Mouse (Mus musculus): Measurements from ENCODE around the gene Spn. TPM values are rescaled to one million over a fixed set of nuclear protein-coding genes. Genes with fewer than 3 reads are reported as not detected.

Spn gene
- polyA plus RNA-seq, 1 experiment from 2014 or later, result not detected

GRCm38 (mm10) chr7:127083689-127084088 lies 53.9 kb downstream of the Spn start:
- no peaks in the 10 kb centered on the region for H3K9me3 ChIP-seq
- H3K27ac ChIP-seq (replicated peaks), result no peak overlapping the region
- no peaks in the 10 kb centered on the region for H3K27me3 ChIP-seq
- 87% methylated on average over 4 of the region's 4 CpGs for WGBS
- H3K4me3 ChIP-seq, result no peak overlapping the region
- no peaks in the 10 kb centered on the region for H3K36me3 ChIP-seq
- H3K4me1 ChIP-seq, result no peaks in the 10 kb centered on the region
- H3K9ac ChIP-seq (replicated peaks), result no peak overlapping the region
- no peak overlapping the region for H3K4me2 ChIP-seq (replicated peaks)
- no peak for ATAC-seq (replicated peaks)

- no peak overlapping the region for H3K4me2 ChIP-seq (replicated peaks)
- ATAC-seq (replicated peaks), result no peak
- 63% methylated on average over 2 of the region's 2 CpGs for WGBS
Measured at GRCm38 (mm10) chr7:127082995-127083394, 54.6 kb downstream of the Spn start.

GRCm38 (mm10) chr7:127082271-127082670 lies 55.4 kb downstream of the Spn start:
- no peak overlapping the region for H3K4me3 ChIP-seq
- H3K27ac ChIP-seq (replicated peaks), result no peak overlapping the region
- WGBS, result 88% methylated on average over 8 of the region's 8 CpGs
- H3K36me3 ChIP-seq, result no peaks in the 10 kb centered on the region
- ATAC-seq (replicated peaks), result no peak
- H3K27me3 ChIP-seq, result no peaks in the 10 kb centered on the region
- H3K9ac ChIP-seq (replicated peaks), result no peak overlapping the region
- H3K4me2 ChIP-seq (replicated peaks), result no peak overlapping the region
- no peaks in the 10 kb centered on the region for H3K4me1 ChIP-seq
- H3K9me3 ChIP-seq, result no peaks in the 10 kb centered on the region

More at GRCm38 (mm10) chr7:127082995-127083394, 54.6 kb downstream of the Spn start:
- Histone ChIP-seq H3K4me1 (no peaks in the 10 kb centered on the region), H3K4me3 (no peak overlapping the region), H3K27ac (replicated peaks) (no peak overlapping the region), H3K27me3 (no peaks in the 10 kb centered on the region), H3K9ac (replicated peaks) (no peak overlapping the region), H3K36me3 (no peaks in the 10 kb centered on the region), H3K9me3 (no peaks in the 10 kb centered on the region)

Other genes starting within 250 kb of the Spn start
- gene Tmem219, start 214.9 kb downstream of the Spn start, polyA plus RNA-seq (2015; fragmentation: Nextera tagmentation; extraction: Ambion mirVana), result 36.2 and 38.6 TPM in 2 replicates
- gene Kctd13, start 208.9 kb downstream of the Spn start, polyA plus RNA-seq (2015; fragmentation: Nextera tagmentation; extraction: Ambion mirVana), result 132 and 136 TPM in 2 replicates
- gene Asphd1, start 188.2 kb downstream of the Spn start, polyA plus RNA-seq (2015; fragmentation: Nextera tagmentation; extraction: Ambion mirVana), result 5.6 and 6.9 TPM in 2 replicates
- gene Sez6l2, start 187.3 kb downstream of the Spn start, polyA plus RNA-seq (2015; fragmentation: Nextera tagmentation; extraction: Ambion mirVana), result 25.5 and 32.0 TPM in 2 replicates
- 104 and 105 TPM in 2 replicates for gene Cdipt, start 161.9 kb downstream of the Spn start, polyA plus RNA-seq (2015; fragmentation: Nextera tagmentation; extraction: Ambion mirVana)
- 0.56 and 0.88 TPM in 2 replicates for gene Cdiptos, start 161.7 kb downstream of the Spn start, polyA plus RNA-seq (2015; fragmentation: Nextera tagmentation; extraction: Ambion mirVana)
- gene Mvp, start 123.2 kb downstream of the Spn start, polyA plus RNA-seq (2015; fragmentation: Nextera tagmentation; extraction: Ambion mirVana), result 3.0 and 3.5 TPM in 2 replicates
- not detected in 2 replicates for gene Pagr1b, start 121.3 kb downstream of the Spn start, polyA plus RNA-seq (2015; fragmentation: Nextera tagmentation; extraction: Ambion mirVana)
- gene Pagr1a, start 120.5 kb downstream of the Spn start, polyA plus RNA-seq (2015; fragmentation: Nextera tagmentation; extraction: Ambion mirVana), result 32.2 and 40.4 TPM in 2 replicates
- gene Gm42742, start 116.7 kb downstream of the Spn start, polyA plus RNA-seq (2015; fragmentation: Nextera tagmentation; extraction: Ambion mirVana), result 67.9 and 75.6 TPM in 2 replicates
- 18.0 and 19.8 TPM in 2 replicates for gene Prrt2, start 116.6 kb downstream of the Spn start, polyA plus RNA-seq (2015; fragmentation: Nextera tagmentation; extraction: Ambion mirVana)
- gene Maz, start 110.8 kb downstream of the Spn start, polyA plus RNA-seq (2015; fragmentation: Nextera tagmentation; extraction: Ambion mirVana), result 79.3 and 84.0 TPM in 2 replicates
- 67.6 and 69.0 TPM in 2 replicates for gene Kif22, start 95.4 kb downstream of the Spn start, polyA plus RNA-seq (2015; fragmentation: Nextera tagmentation; extraction: Ambion mirVana)
- not detected in 2 replicates for gene Zg16, start 50.5 kb downstream of the Spn start, polyA plus RNA-seq (2015; fragmentation: Nextera tagmentation; extraction: Ambion mirVana)
- 1.3 and 1.6 TPM in 2 replicates for gene AI467606, start 46.5 kb downstream of the Spn start, polyA plus RNA-seq (2015; fragmentation: Nextera tagmentation; extraction: Ambion mirVana)
- 0.50 and 0.66 TPM in 2 replicates for gene Qprt, start 15.6 kb downstream of the Spn start, polyA plus RNA-seq (2015; fragmentation: Nextera tagmentation; extraction: Ambion mirVana)
- gene Cd2bp2, start 58.2 kb upstream of the Spn start, polyA plus RNA-seq (2015; fragmentation: Nextera tagmentation; extraction: Ambion mirVana), result 86.7 and 91.5 TPM in 2 replicates
- 33.6 and 35.1 TPM in 2 replicates for gene Tbc1d10b, start 70.6 kb upstream of the Spn start, polyA plus RNA-seq (2015; fragmentation: Nextera tagmentation; extraction: Ambion mirVana)
- gene Mylpf, start 71.1 kb upstream of the Spn start, polyA plus RNA-seq (2015; fragmentation: Nextera tagmentation; extraction: Ambion mirVana), result 6.1 and 6.3 TPM in 2 replicates
- gene Zfp553, start 95.2 kb upstream of the Spn start, polyA plus RNA-seq (2015; fragmentation: Nextera tagmentation; extraction: Ambion mirVana), result 70.7 and 71.5 TPM in 2 replicates
- gene Sept1, start 95.3 kb upstream of the Spn start, polyA plus RNA-seq (2015; fragmentation: Nextera tagmentation; extraction: Ambion mirVana), result 21.8 and 27.8 TPM in 2 replicates
- 65.2 and 65.9 TPM in 2 replicates for gene Zfp771, start 106.5 kb upstream of the Spn start, polyA plus RNA-seq (2015; fragmentation: Nextera tagmentation; extraction: Ambion mirVana)
- gene Dctpp1, start 122.9 kb upstream of the Spn start, polyA plus RNA-seq (2015; fragmentation: Nextera tagmentation; extraction: Ambion mirVana), result 159 and 166 TPM in 2 replicates
- gene Sephs2, start 136.2 kb upstream of the Spn start, polyA plus RNA-seq (2015; fragmentation: Nextera tagmentation; extraction: Ambion mirVana), result 48.7 and 49.5 TPM in 2 replicates
- gene Itgal, start 158.4 kb upstream of the Spn start, polyA plus RNA-seq (2015; fragmentation: Nextera tagmentation; extraction: Ambion mirVana), result 0.22 and 0.28 TPM in 2 replicates
- gene Zfp768, start 207.8 kb upstream of the Spn start, polyA plus RNA-seq (2015; fragmentation: Nextera tagmentation; extraction: Ambion mirVana), result 12.1 and 12.7 TPM in 2 replicates
- 7.6 and 8.9 TPM in 2 replicates for gene Zfp747, start 238.2 kb upstream of the Spn start, polyA plus RNA-seq (2015; fragmentation: Nextera tagmentation; extraction: Ambion mirVana)
- gene 9130019O22Rik, start 249.3 kb upstream of the Spn start, polyA plus RNA-seq (2015; fragmentation: Nextera tagmentation; extraction: Ambion mirVana), result 4.8 and 5.5 TPM in 2 replicates

Data from forebrain, embryonic 15.5 days (tissue).